ENCODE assay signal across 11 mouse cellular contexts in the genomic region with DNA sequence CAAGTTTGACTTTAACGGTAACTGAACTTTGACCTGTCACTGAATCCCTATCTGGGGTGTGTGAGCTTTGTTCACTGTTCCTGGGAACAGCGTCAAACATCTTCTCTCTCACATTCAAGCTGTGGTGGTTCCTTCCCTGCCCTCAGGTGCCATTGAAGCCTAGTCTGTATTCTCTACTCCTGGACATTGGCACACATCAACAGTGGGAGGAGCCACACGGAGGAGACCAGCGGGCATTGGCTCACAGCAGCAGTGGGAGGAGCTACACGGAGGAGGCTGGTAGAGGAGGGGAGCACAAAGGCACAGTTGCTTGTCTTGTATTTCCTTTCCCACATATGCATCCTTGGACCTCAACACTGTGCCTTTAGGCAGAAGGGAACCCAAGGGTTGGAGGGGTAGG. TPM values are rescaled to one million over a fixed set of nuclear protein-coding genes. Genes with fewer than 3 reads are reported as not detected.
DNase-seq lines count a peak whose midpoint lies in the region; ATAC-seq and TF ChIP-seq lines count a peak whose summit lies in the region.
"Had no signal": no experiment of that assay in that cellular context is flagged by ENCODE, and none has a peak within 500 bp of the region (broad histone marks: within the 10 kb centered on the region; RNA-seq: fewer than 3 reads in every experiment).

No protein-coding gene starts in this region.

- H3K4me2 ChIP-seq in intestine, embryonic 16.5 days (ENCODE audit: low read depth, low read length) = no peak overlapping the region
- H3K4me2 ChIP-seq in liver, embryonic 14.5 days (ENCODE audit: low read depth) = no peak overlapping the region
- H3K4me2 ChIP-seq: lung, embryonic 14.5 days; midbrain, embryonic 11.5 days had no signal

- TF ChIP-seq EP300 in liver, embryonic 14.5 days (IDR thresholded peaks at IDR 0.05; ENCODE audit: low read depth) = no peak

- TF ChIP-seq CTCF in kidney, adult 2 months (conservative IDR thresholded peaks at IDR 0.05; ENCODE audit: insufficient read depth, insufficient read length, low read depth, low read length) = no peak
- TF ChIP-seq CTCF in liver, embryonic 14.5 days (IDR thresholded peaks at IDR 0.05; ENCODE audit: low read depth) = no peak

- no peak for TF ChIP-seq POLR2A in kidney, adult 2 months (IDR thresholded peaks at IDR 0.05; ENCODE audit: low read depth, low read length)

- peak; percentile 43 for DNase-seq in kidney, adult 2 months
- DNase-seq in kidney, adult 18-20 months = no peak
- peak; percentile 77 for DNase-seq in R1 (ENCODE audit: low read depth, low spot score)
- DNase-seq in liver, embryonic 14.5 days (ENCODE audit: low read depth in 3 of 3, low spot score in 3 of 3) = no peak
- DNase-seq in cerebellum, postnatal 36 days = no peak
- DNase-seq in cerebellum, adult 9-10 months = no peak
- DNase-seq: cerebellum, postnatal 25 days; lung, embryonic 14.5 days; right cerebral cortex, postnatal 14 days had no signal

- H3K4me1 ChIP-seq in kidney, adult 2 months (ENCODE audit: control insufficient read depth, insufficient read depth, low read length) = 0 out of 2 replicates have a peak, but pooled peaks cover 5% of the 10 kb centered on the region
- peaks cover 7% of the 10 kb centered on the region; the same call in 1 of the 2 replicates for H3K4me1 ChIP-seq in intestine, embryonic 16.5 days (ENCODE audit: control insufficient read depth, insufficient read depth, low read length)
- H3K4me1 ChIP-seq in liver, embryonic 14.5 days (replicated peaks; ENCODE audit: control insufficient read depth in 2 of 2, insufficient read depth in 2 of 2, low read length in 1 of 2) = peaks cover 10 to 34% of the 10 kb centered on the region in 2 experiments

- H3K9me3 ChIP-seq in intestine, embryonic 16.5 days (ENCODE audit: control insufficient read depth, low read length) = no peaks in the 10 kb centered on the region
- peaks cover 3% of the 10 kb centered on the region for H3K9me3 ChIP-seq in liver, embryonic 14.5 days (ENCODE audit: control insufficient read depth, low read length)

- no peaks in the 10 kb centered on the region for H3K36me3 ChIP-seq in kidney, adult 2 months (ENCODE audit: control insufficient read depth, insufficient read depth, low read length)
- H3K36me3 ChIP-seq in intestine, embryonic 16.5 days (ENCODE audit: control insufficient read depth, insufficient read depth, low read length) = no peaks in the 10 kb centered on the region
- H3K36me3 ChIP-seq in liver, embryonic 14.5 days (replicated peaks; ENCODE audit: control insufficient read depth, insufficient read depth, low read depth) = no peaks in the 10 kb centered on the region

- 0 out of 2 replicates have a peak, but pooled peaks have one; percentile 44 for ATAC-seq in intestine, embryonic 16.5 days
- no peak for ATAC-seq in liver, embryonic 14.5 days (ENCODE audit: insufficient read depth)

- no peak overlapping the region for H3K9ac ChIP-seq in intestine, embryonic 16.5 days (ENCODE audit: low read depth, low read length)
- no peak overlapping the region for H3K9ac ChIP-seq in liver, embryonic 14.5 days (replicated peaks)
- H3K9ac ChIP-seq: lung, embryonic 14.5 days had no signal

- no peak overlapping the region for H3K4me3 ChIP-seq in kidney, adult 2 months (ENCODE audit: insufficient read depth, low read depth, low read length)
- H3K4me3 ChIP-seq in intestine, embryonic 16.5 days (ENCODE audit: low read length) = no peak overlapping the region
- no peak overlapping the region for H3K4me3 ChIP-seq in liver, embryonic 14.5 days (ENCODE audit: insufficient read depth in 1 of 2, low read depth in 2 of 2, low read length in 2 of 2)

- 38% methylated on average over 5 of the region's 5 CpGs for WGBS in kidney, adult 2 months
- WGBS in intestine, embryonic 16.5 days = 51% methylated on average over 5 of the region's 5 CpGs
- 51% methylated on average over 5 of the region's 5 CpGs for WGBS in liver, embryonic 14.5 days (ENCODE audit: insufficient replicate concordance)

- H3K27ac ChIP-seq in kidney, adult 2 months (ENCODE audit: insufficient read depth, low read depth, low read length) = peak overlapping the region; percentile 53; the same call in 1 of the 2 replicates
- no peak overlapping the region for H3K27ac ChIP-seq in intestine, embryonic 16.5 days (ENCODE audit: low read length)
- peak overlapping the region; percentile 25 for H3K27ac ChIP-seq in liver, embryonic 14.5 days

- H3K27me3 ChIP-seq in kidney, adult 2 months (replicated peaks; ENCODE audit: control insufficient read depth, insufficient read depth, low read length) = no peaks in the 10 kb centered on the region
- H3K27me3 ChIP-seq in intestine, embryonic 16.5 days (replicated peaks; ENCODE audit: control insufficient read depth, insufficient read depth, low read length) = no peaks in the 10 kb centered on the region
- H3K27me3 ChIP-seq in liver, embryonic 14.5 days (ENCODE audit: control insufficient read depth, insufficient read depth, low read length) = no peaks in the 10 kb centered on the region

RNA-seq across cellular contexts. Expression of gene Cryba4, which starts 9.3 kb away (rescaled TPM):
- 0.35 TPM in 1 of 2 replicates, not detected in the other for polyA plus RNA-seq in kidney, adult 2 months (2012; rRNA removed)
- 1.3 and 1.5 TPM in 2 replicates for polyA plus RNA-seq in intestine, embryonic 16.5 days (2015; fragmentation: Nextera tagmentation; extraction: Ambion mirVana)
- polyA plus RNA-seq in liver, embryonic 14.5 days (2012; rRNA removed) = 0.39 and 0.63 TPM in 2 replicates
- 0.59 and 0.95 TPM in 2 replicates for polyA plus RNA-seq in liver, embryonic 14.5 days (2014; fragmentation: Nextera tagmentation; extraction: Ambion mirVana)

RNA-seq across cellular contexts. Expression of gene Crybb1, which starts 12.6 kb away (rescaled TPM):
- polyA plus RNA-seq in kidney, adult 2 months (2012; rRNA removed) = 0.14 TPM in 1 of 2 replicates, not detected in the other
- polyA plus RNA-seq in intestine, embryonic 16.5 days (2015; fragmentation: Nextera tagmentation; extraction: Ambion mirVana) = 2.7 and 2.9 TPM in 2 replicates
- not detected in 2 replicates for polyA plus RNA-seq in liver, embryonic 14.5 days (2012; rRNA removed)
- 0.24 TPM in 1 of 2 replicates, not detected in the other for polyA plus RNA-seq in liver, embryonic 14.5 days (2014; fragmentation: Nextera tagmentation; extraction: Ambion mirVana)

RNA-seq across cellular contexts. Expression of gene Tpst2, which starts 33.5 kb away (rescaled TPM):
- 37.6 and 42.0 TPM in 2 replicates for polyA plus RNA-seq in kidney, adult 2 months (2012; rRNA removed)
- polyA plus RNA-seq in intestine, embryonic 16.5 days (2015; fragmentation: Nextera tagmentation; extraction: Ambion mirVana) = 47.4 and 52.0 TPM in 2 replicates
- polyA plus RNA-seq in liver, embryonic 14.5 days (2012; rRNA removed) = 16.2 and 17.2 TPM in 2 replicates
- polyA plus RNA-seq in liver, embryonic 14.5 days (2014; fragmentation: Nextera tagmentation; extraction: Ambion mirVana) = 30.7 and 30.9 TPM in 2 replicates

Comparison
In these comparisons a context has a peak if more than half of its experiments do, and no peak if none do; other contexts are left out.
1. DNase-seq: peak in kidney, adult 2 months (single experiment) and R1 (single experiment); none in kidney, adult 18-20 months (single experiment), liver, embryonic 14.5 days (0 of 3), cerebellum, postnatal 36 days (0 of 2) and cerebellum, adult 9-10 months (single experiment).